Mouse (Mus musculus) E14TG2a.4 (cell line): ENCODE measurements at regions not wholly inside any gene's neighbourhood (a gene's known extent, or its start where the extent isn't known, plus 50 kb on each side); places are given as distances from the start of the nearest gene placed in this dataset.

Source experiments
- CTCF ChIP-seq: conservative IDR thresholded peaks from 2 replicates; pipeline ENCODE4 v1.5.1; 2014; ENCODE audit warnings: low read length
- NANOG ChIP-seq: IDR thresholded peaks from 2 replicates; pipeline ENCODE4 v1.6.1; 2014; ENCODE audit warnings: borderline replicate concordance, low read length, mixed read lengths
- POU5F1 ChIP-seq: IDR thresholded peaks from 2 replicates; pipeline ENCODE4 v1.6.1; 2014; ENCODE audit warnings: low read length, borderline replicate concordance

- no peak for TF ChIP-seq CTCF
- TF ChIP-seq NANOG: no peak
- TF ChIP-seq POU5F1: no peak
Observed at GRCm38 (mm10) chr12:9133890-9134870, 104.4 kb downstream of the Ttc32 start.
